Mouse (Mus musculus): ENCODE measurements around the gene Etv6.

GRCm38 (mm10) chr6:134123474-134123873 is 88.0 kb downstream of the Etv6 start:
- TF ChIP-seq CTCF (IDR thresholded peaks at IDR 0.05; ENCODE audit: low read depth, low read length) (no peak), POLR2A (IDR thresholded peaks at IDR 0.05; ENCODE audit: borderline replicate concordance, low read depth, low read length) (no peak)
